Mouse (Mus musculus) C2C12 (cell line): ENCODE results near the gene Pa2g4.

Source experiments
- CEBPB ChIP-seq: IDR thresholded peaks from one replicate; pipeline ENCODE4 v1.6.1; 2011; ENCODE audit warnings: low read depth, mild to moderate bottlenecking, control low read depth, moderate library complexity
- CTCF ChIP-seq: IDR thresholded peaks from one replicate; pipeline ENCODE4 v1.5.1; 2011; ENCODE audit not compliant: control insufficient read depth, insufficient read depth, insufficient read length
- FOSL1 ChIP-seq: IDR thresholded peaks from one replicate; pipeline ENCODE4 v1.8.0; 2011; ENCODE audit warnings: mild to moderate bottlenecking, low read length; ENCODE audit not compliant: poor library complexity, insufficient read depth, severe bottlenecking
- MAX ChIP-seq: IDR thresholded peaks from one replicate; pipeline ENCODE4 v1.6.1; 2011; ENCODE audit warnings: mild to moderate bottlenecking, control low read depth
- MYOD1 ChIP-seq: IDR thresholded peaks from one replicate; pipeline ENCODE4 v1.6.1; 2011; ENCODE audit warnings: low read depth; ENCODE audit not compliant: control insufficient read depth, insufficient read length
- MYOG ChIP-seq: IDR thresholded peaks from one replicate; pipeline ENCODE4 v1.6.1; 2011; ENCODE audit not compliant: control insufficient read depth, insufficient read length; ENCODE audit errors: extremely low read depth
- USF1 ChIP-seq: IDR thresholded peaks from one replicate; pipeline ENCODE4 v1.6.1; 2011; ENCODE audit warnings: low read depth, mild to moderate bottlenecking, control low read depth, moderate library complexity

DNA sequence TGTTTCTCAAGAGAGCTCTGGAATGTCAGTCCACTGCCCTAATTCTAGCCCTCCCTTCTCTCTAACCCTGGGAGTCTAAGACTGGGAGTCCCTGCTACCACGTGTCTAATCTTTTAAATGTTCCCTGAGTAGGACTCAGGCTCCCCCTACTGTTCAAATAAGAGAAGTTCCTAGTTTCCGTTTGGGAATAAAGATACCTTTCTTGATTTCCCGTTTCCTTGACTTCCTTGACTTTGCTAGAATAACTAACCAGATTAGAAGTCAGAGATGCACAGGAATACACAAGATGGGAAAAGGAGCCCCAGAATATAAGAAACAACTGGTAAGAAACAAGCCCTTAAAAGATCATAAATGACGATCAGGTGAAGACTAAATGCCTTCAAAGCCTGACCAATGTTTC lies 19.4 kb downstream of the Pa2g4 start:
- TF ChIP-seq CTCF (no peak), CEBPB (no peak), MYOG (no peak), USF1 (peak; percentile 90), MYOD1 (no peak), MAX (peak; percentile 95), FOSL1 (no peak)
